Mouse (Mus musculus): ENCODE data around the gene Vwde. TPM values are rescaled to one million over a fixed set of nuclear protein-coding genes. Genes with fewer than 3 reads are reported as not detected.

Vwde gene
- polyA plus RNA-seq, 1 experiment from 2014 or later = 0.06 TPM

DNA sequence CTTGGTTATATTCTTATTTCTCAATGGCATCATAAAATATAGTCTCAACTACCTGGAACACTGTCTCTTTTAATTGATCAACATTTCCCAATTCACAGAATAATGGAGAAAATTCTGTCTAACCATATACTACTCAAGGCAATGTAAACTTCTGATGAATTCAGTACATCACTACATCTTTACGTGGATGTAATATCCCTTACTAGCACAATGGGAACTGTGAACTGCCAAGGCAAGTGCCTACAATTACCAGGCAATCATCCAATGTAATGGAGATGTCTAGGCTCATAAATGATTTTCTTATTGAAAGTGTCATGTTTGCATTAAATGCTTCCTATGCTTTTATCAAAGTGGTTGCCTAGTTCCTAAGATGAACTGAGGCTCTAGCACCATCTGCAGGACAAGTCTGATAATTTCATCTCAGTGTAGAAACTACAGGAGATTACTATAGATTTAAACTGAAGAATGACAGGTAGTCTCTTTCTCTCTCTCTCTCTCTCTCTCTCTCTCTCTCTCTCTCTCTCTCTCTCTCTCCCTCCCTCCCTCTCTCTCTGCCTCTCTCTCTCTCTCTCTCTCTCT, 72.6 kb downstream of the Vwde start:
- no peak overlapping the region for H3K4me3 ChIP-seq (replicated peaks)
- H3K27ac ChIP-seq = no peak overlapping the region
- 95% methylated on average over 1 of the region's 1 CpGs for WGBS
- no peaks in the 10 kb centered on the region for H3K27me3 ChIP-seq (replicated peaks)
- H3K36me3 ChIP-seq = no peaks in the 10 kb centered on the region
- no peak overlapping the region for H3K9ac ChIP-seq
- H3K4me2 ChIP-seq = no peak overlapping the region
- no peaks in the 10 kb centered on the region for H3K4me1 ChIP-seq
- no peaks in the 10 kb centered on the region for H3K9me3 ChIP-seq
- no peak for ATAC-seq (ENCODE audit: insufficient read depth, low FRiP score, low read depth)

GRCm38 (mm10) chr6:13137255-13137654, 87.5 kb downstream of the Vwde start:
- ATAC-seq (ENCODE audit: insufficient read depth, low FRiP score, low read depth) = no peak
- WGBS = 90% methylated on average over 1 of the region's 1 CpGs
- Histone ChIP-seq H3K9ac (no peak overlapping the region), H3K27ac (no peak overlapping the region), H3K4me1 (no peaks in the 10 kb centered on the region), H3K9me3 (no peaks in the 10 kb centered on the region), H3K27me3 (replicated peaks) (no peaks in the 10 kb centered on the region), H3K36me3 (no peaks in the 10 kb centered on the region), H3K4me2 (no peak overlapping the region), H3K4me3 (replicated peaks) (no peak overlapping the region)

GRCm38 (mm10) chr6:13108662-13109061, 116.1 kb downstream of the Vwde start:
- ATAC-seq (ENCODE audit: insufficient read depth, low FRiP score, low read depth) = no peak
- Histone ChIP-seq H3K9ac (no peak overlapping the region), H3K27me3 (replicated peaks) (no peaks in the 10 kb centered on the region), H3K27ac (no peak overlapping the region), H3K36me3 (no peaks in the 10 kb centered on the region), H3K4me1 (no peaks in the 10 kb centered on the region), H3K4me2 (no peak overlapping the region), H3K4me3 (replicated peaks) (no peak overlapping the region), H3K9me3 (no peaks in the 10 kb centered on the region)
- WGBS = 61% methylated on average over 1 of the region's 1 CpGs

Other genes with a start within 250 kb of the Vwde start
- 32.6 and 36.0 TPM in 2 replicates for gene Tmem106b, start 155.2 kb downstream of the Vwde start, polyA plus RNA-seq (2015; fragmentation: Nextera tagmentation; extraction: Ambion mirVana)